Mouse (Mus musculus): ENCODE data around the gene Cltc. TPM values are rescaled to one million over a fixed set of nuclear protein-coding genes. Genes with fewer than 3 reads are reported as not detected.

The Cltc gene
- polyA plus RNA-seq, 1 experiment from 2014 or later, result 220 TPM

DNA sequence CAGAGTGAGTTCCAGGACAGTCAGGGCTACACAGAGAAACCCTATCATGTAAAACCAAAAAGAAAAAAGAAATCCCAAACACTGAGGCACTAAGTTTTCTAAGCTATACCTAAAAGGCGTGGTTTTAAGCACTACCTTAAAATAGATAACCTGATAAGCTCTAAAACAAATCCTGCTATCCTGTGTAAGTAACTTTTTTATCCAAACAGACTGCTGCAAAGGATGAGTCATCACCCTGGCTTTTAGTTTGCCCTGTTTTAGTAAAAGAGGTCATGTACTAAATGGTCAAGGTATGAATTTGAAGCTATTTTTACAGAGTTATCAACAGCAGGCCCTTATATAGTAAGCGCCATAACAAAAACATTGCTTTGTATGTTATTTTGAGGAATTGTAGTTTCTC is 2.5 kb upstream of the Cltc start:
- no peak overlapping the region for H3K27ac ChIP-seq (replicated peaks; ENCODE audit: low read depth, low read length)
- DNase-seq (no peak), ATAC-seq (ENCODE audit: low FRiP score, low TSS enrichment) (no peak)
- no peak overlapping the region for H3K4me2 ChIP-seq (ENCODE audit: low read length)
- H3K9ac ChIP-seq (replicated peaks; ENCODE audit: low read length), result no peak overlapping the region
- H3K9me3 ChIP-seq (ENCODE audit: control insufficient read depth, low read length), result no peaks in the 10 kb centered on the region
- no peaks in the 10 kb centered on the region for H3K36me3 ChIP-seq (ENCODE audit: control insufficient read depth, insufficient read depth, low read length)
- H3K4me1 ChIP-seq (ENCODE audit: control insufficient read depth, insufficient read depth, low read length), result peaks cover 21% of the 10 kb centered on the region
- no peaks in the 10 kb centered on the region for H3K27me3 ChIP-seq (ENCODE audit: control insufficient read depth, insufficient read depth, low read length)
- 98% methylated on average over 2 of the region's 2 CpGs for WGBS
- H3K4me3 ChIP-seq (replicated peaks; ENCODE audit: low read depth, low read length), result no peak overlapping the region

DNA sequence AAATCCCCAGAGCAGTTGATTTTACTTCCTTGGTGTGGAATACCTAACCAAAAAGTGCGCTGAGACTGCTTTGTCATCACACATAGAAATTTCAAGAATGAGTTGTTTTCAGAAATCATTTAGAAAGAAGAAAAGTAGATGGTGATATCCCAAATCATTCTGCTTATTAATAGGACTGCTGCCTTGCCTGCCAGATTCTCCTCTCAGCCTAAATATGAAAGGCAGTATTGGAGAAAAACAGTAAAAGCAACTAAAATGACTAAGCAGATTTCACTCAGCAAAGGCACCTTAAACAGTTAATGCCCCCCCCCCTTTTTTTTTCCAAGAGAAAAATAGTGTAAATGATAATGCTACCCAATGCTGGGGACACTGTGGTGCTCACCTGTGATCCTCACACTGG is 1.9 kb upstream of the Cltc start:
- H3K36me3 ChIP-seq (ENCODE audit: control insufficient read depth, insufficient read depth, low read length), result no peaks in the 10 kb centered on the region
- H3K27ac ChIP-seq (replicated peaks; ENCODE audit: low read depth, low read length), result no peak overlapping the region
- no peak for DNase-seq
- peak overlapping the region; percentile 83; the same call in 1 of the 2 replicates for H3K4me2 ChIP-seq (ENCODE audit: low read length)
- H3K9ac ChIP-seq (replicated peaks; ENCODE audit: low read length), result no peak overlapping the region
- peaks cover 23% of the 10 kb centered on the region for H3K4me1 ChIP-seq (ENCODE audit: control insufficient read depth, insufficient read depth, low read length)
- H3K9me3 ChIP-seq (ENCODE audit: control insufficient read depth, low read length), result no peaks in the 10 kb centered on the region
- no peak overlapping the region for H3K4me3 ChIP-seq (replicated peaks; ENCODE audit: low read depth, low read length)
- WGBS, result 91% methylated on average over 1 of the region's 1 CpGs
- no peak for ATAC-seq (ENCODE audit: low FRiP score, low TSS enrichment)
- no peaks in the 10 kb centered on the region for H3K27me3 ChIP-seq (ENCODE audit: control insufficient read depth, insufficient read depth, low read length)

DNA sequence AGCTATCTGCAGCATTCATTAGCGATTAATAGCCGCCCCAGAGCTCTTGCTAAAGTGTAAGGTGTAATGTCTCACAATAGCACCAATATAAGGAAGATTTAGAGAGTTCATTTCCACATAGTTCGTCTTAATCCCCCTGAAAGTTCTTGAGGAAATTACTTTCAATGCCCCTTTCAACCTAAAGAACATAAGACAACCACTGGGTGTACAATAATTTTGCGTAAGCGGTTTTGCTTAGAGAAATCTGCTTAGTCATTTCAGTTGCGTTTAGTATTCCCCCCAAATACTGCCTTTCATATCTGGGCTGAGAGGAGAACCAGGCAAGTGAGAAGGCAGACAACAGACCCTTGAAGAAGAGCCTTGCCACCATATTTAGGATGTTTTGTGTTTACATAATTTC is 1.2 kb upstream of the Cltc start:
- H3K27me3 ChIP-seq (ENCODE audit: control insufficient read depth, insufficient read depth, low read length), result no peaks in the 10 kb centered on the region
- H3K36me3 ChIP-seq (ENCODE audit: control insufficient read depth, insufficient read depth, low read length), result no peaks in the 10 kb centered on the region
- H3K9me3 ChIP-seq (ENCODE audit: control insufficient read depth, low read length), result no peaks in the 10 kb centered on the region
- H3K27ac ChIP-seq (replicated peaks; ENCODE audit: low read depth, low read length), result peak overlapping the region; percentile 98
- peak overlapping the region; percentile 73 for H3K4me3 ChIP-seq (replicated peaks; ENCODE audit: low read depth, low read length)
- DNase-seq, result no peak
- ATAC-seq (ENCODE audit: low FRiP score, low TSS enrichment), result no peak
- peak overlapping the region; percentile 89 for H3K9ac ChIP-seq (replicated peaks; ENCODE audit: low read length)
- H3K4me2 ChIP-seq (ENCODE audit: low read length), result peak overlapping the region; percentile 83
- WGBS, result 31% methylated on average over 6 of the region's 6 CpGs
- H3K4me1 ChIP-seq (ENCODE audit: control insufficient read depth, insufficient read depth, low read length), result peaks cover 23% of the 10 kb centered on the region

DNA sequence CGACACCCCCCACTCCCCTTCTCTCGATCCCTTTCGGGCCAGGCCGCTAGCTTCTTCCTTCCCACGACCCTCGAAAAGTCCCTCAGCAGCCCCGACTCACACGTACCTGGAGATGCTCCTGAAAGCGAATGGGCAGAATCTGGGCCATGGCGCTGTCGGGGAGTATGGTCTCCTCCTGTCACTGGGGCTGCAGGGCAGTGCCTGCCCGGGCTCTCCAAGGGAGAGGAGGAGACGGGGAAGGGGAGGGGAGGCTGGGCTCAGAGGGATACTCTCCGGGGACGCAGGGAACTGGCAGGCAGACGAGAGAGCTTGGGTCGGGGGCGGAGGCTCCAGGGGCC is 254 bp downstream of the Cltc start:
- no peaks in the 10 kb centered on the region for H3K36me3 ChIP-seq (ENCODE audit: control insufficient read depth, insufficient read depth, low read length)
- no peaks in the 10 kb centered on the region for H3K27me3 ChIP-seq (ENCODE audit: control insufficient read depth, insufficient read depth, low read length)
- no peaks in the 10 kb centered on the region for H3K9me3 ChIP-seq (ENCODE audit: control insufficient read depth, low read length)
- H3K4me2 ChIP-seq (ENCODE audit: low read length), result peak overlapping the region; percentile 95
- ATAC-seq (ENCODE audit: low FRiP score, low TSS enrichment) (peak; percentile 80), DNase-seq (no peak)
- WGBS, result under 1% methylated on average over 18 of the region's 18 CpGs
- H3K4me1 ChIP-seq (ENCODE audit: control insufficient read depth, insufficient read depth, low read length), result peaks cover 28% of the 10 kb centered on the region
- peak overlapping the region; percentile 98 for H3K27ac ChIP-seq (replicated peaks; ENCODE audit: low read depth, low read length)
- peak overlapping the region; percentile 89 for H3K9ac ChIP-seq (replicated peaks; ENCODE audit: low read length)
- peak overlapping the region; percentile 73 for H3K4me3 ChIP-seq (replicated peaks; ENCODE audit: low read depth, low read length)

DNA sequence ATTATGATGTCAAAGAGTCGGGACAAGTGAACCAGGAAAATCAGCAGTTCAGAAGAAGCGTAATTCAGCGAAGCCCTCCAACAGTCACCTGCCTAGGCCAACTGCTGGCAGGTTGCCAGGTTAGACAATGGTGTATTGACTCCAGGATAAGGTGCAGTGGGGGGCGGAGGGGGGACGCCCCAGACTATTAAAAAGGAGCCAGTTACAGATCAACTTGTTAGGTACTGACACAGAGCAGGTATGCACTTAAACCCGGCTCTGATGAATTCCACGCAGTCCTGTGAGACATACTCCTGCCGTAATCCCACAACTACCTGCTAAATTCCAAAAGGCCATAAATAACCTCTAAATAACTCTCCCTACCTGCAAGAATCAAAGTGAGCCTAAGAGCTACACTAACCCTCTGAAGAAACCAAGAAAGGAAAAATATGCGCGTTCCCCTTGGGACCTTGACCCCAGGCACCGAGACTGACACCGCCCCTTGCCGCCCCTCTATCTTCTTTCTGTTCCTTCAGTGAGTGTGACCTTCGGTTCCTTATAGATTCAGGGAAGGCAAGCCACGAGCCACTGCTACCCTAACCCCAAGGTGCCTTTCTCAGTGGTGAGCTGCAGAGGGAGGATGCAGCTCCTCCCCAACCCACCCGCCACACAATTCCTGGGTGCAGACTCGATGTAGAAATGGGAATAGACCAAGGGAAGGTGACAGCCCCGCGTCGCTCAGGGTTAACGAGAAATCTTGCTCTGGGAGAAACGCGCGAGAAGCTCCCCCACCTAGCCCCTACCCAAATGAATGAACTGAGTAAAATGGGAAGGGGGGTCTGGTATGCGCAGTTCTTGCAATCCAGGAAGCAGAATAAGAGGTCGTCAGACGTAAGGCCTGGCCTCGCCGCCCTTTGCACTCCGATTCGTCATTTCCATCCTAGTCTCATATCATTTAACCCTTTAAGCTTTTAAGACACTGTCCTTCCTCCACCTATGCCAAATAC is 916 bp downstream of the Cltc start:
- DNase-seq (peak; percentile 68), ATAC-seq (ENCODE audit: low FRiP score, low TSS enrichment) (peak; percentile 0; the same call in 1 of the 2 replicates)
- no peaks in the 10 kb centered on the region for H3K9me3 ChIP-seq (ENCODE audit: control insufficient read depth, low read length)
- WGBS, result 3% methylated on average over 31 of the region's 31 CpGs
- H3K27me3 ChIP-seq (ENCODE audit: control insufficient read depth, insufficient read depth, low read length), result no peaks in the 10 kb centered on the region
- peaks cover 28% of the 10 kb centered on the region for H3K4me1 ChIP-seq (ENCODE audit: control insufficient read depth, insufficient read depth, low read length)
- peak overlapping the region; percentile 95 for H3K4me2 ChIP-seq (ENCODE audit: low read length)
- H3K4me3 ChIP-seq (replicated peaks; ENCODE audit: low read depth, low read length), result peak overlapping the region; percentile 73
- H3K36me3 ChIP-seq (ENCODE audit: control insufficient read depth, insufficient read depth, low read length), result no peaks in the 10 kb centered on the region
- H3K27ac ChIP-seq (replicated peaks; ENCODE audit: low read depth, low read length), result peak overlapping the region; percentile 98
- H3K9ac ChIP-seq (replicated peaks; ENCODE audit: low read length), result peak overlapping the region; percentile 89

DNA sequence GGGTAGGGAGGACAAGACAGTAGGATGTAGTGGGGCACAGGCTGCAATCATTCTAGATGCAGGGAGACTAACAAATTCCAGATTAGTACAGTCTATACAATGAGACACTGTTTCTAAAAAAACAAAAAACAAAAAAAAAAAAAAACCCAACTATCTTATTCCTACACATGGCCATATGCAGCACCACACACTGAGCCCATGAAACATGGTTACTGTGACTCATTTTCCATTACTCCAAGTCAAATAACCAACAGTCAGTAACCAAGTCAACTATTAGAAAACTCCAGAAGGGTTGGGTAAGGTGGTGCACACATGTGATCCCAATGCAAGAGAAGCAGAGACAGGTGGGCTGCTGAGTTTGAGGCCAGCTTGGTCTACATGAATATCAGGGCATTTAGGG is 5.0 kb downstream of the Cltc start:
- Histone ChIP-seq H3K36me3 (ENCODE audit: control insufficient read depth, insufficient read depth, low read length) (no peaks in the 10 kb centered on the region), H3K4me3 (replicated peaks; ENCODE audit: low read depth, low read length) (no peak overlapping the region), H3K27ac (replicated peaks; ENCODE audit: low read depth, low read length) (no peak overlapping the region), H3K9ac (replicated peaks; ENCODE audit: low read length) (no peak overlapping the region), H3K4me1 (ENCODE audit: control insufficient read depth, insufficient read depth, low read length) (peaks cover 22% of the 10 kb centered on the region), H3K9me3 (ENCODE audit: control insufficient read depth, low read length) (no peaks in the 10 kb centered on the region), H3K4me2 (ENCODE audit: low read length) (no peak overlapping the region), H3K27me3 (ENCODE audit: control insufficient read depth, insufficient read depth, low read length) (no peaks in the 10 kb centered on the region)
- ATAC-seq (ENCODE audit: low FRiP score, low TSS enrichment) (no peak), DNase-seq (no peak)

DNA sequence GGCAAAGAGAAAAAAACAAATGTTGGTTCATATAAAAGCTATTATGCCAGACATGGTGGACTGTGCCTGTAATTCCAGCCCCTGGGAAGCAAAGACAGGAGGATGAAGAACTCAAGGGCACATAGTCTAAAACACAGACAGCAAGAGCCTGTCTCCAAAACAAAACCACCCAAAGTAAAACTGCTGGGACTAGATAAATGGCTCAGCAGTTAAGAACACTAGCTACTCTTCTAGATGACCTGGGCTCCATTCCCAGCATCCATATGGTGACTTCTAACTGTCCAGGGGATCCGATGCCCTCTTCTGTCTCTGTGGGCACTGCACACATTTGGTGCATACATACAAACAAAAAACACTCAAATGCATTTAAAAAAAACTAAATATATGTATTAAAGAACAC is 6.4 kb downstream of the Cltc start:
- Histone ChIP-seq H3K27ac (replicated peaks; ENCODE audit: low read depth, low read length) (no peak overlapping the region), H3K4me2 (ENCODE audit: low read length) (no peak overlapping the region), H3K9me3 (ENCODE audit: control insufficient read depth, low read length) (no peaks in the 10 kb centered on the region), H3K9ac (replicated peaks; ENCODE audit: low read length) (no peak overlapping the region), H3K27me3 (ENCODE audit: control insufficient read depth, insufficient read depth, low read length) (no peaks in the 10 kb centered on the region), H3K36me3 (ENCODE audit: control insufficient read depth, insufficient read depth, low read length) (no peaks in the 10 kb centered on the region), H3K4me3 (replicated peaks; ENCODE audit: low read depth, low read length) (no peak overlapping the region), H3K4me1 (ENCODE audit: control insufficient read depth, insufficient read depth, low read length) (peaks cover 22% of the 10 kb centered on the region)
- DNase-seq (no peak), ATAC-seq (ENCODE audit: low FRiP score, low TSS enrichment) (no peak)
- WGBS, result 100% methylated on average over 1 of the region's 1 CpGs

DNA sequence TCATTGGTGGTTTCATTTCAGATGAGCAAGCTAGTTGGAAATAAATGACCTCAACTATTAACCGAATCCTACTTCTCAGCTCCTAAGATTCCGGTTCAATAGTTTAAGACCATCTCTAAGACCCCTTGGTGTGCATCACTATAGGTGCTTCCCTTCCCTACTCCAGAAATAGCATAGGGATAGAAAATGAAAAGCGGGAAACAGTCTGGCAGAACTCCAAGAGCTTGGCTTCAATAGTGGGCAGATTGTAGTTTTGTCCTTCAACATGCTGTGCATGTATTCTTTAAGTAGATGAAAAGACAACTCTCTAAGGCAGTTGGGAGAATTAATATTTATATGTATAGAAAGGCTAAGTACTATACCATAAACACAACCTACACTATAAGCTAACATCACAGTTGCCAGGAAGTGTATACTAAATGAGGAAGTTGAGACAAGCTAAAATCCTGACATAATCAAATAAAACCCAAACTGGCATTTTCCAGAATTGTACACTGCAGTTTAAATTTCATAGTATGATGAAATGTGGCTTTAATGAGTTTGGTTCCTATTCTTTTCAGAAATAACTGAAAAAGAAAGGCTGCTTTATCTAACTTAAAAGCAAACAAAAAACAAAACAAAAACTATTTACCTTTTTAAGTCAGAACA is 7.5 kb downstream of the Cltc start:
- Histone ChIP-seq H3K27me3 (ENCODE audit: control insufficient read depth, insufficient read depth, low read length) (no peaks in the 10 kb centered on the region), H3K27ac (replicated peaks; ENCODE audit: low read depth, low read length) (no peak overlapping the region), H3K4me3 (replicated peaks; ENCODE audit: low read depth, low read length) (no peak overlapping the region), H3K36me3 (ENCODE audit: control insufficient read depth, insufficient read depth, low read length) (no peaks in the 10 kb centered on the region), H3K9me3 (ENCODE audit: control insufficient read depth, low read length) (no peaks in the 10 kb centered on the region), H3K4me2 (ENCODE audit: low read length) (no peak overlapping the region), H3K4me1 (ENCODE audit: control insufficient read depth, insufficient read depth, low read length) (peaks cover 13% of the 10 kb centered on the region), H3K9ac (replicated peaks; ENCODE audit: low read length) (no peak overlapping the region)
- DNase-seq, result peak; percentile 8
- no peak for ATAC-seq (ENCODE audit: low FRiP score, low TSS enrichment)
- 75% methylated on average over 3 of the region's 3 CpGs for WGBS
